Mouse (Mus musculus) lung, embryonic 14.5 days (tissue): Measurements from ENCODE around the gene Itga9. TPM values are rescaled to one million over a fixed set of nuclear protein-coding genes. Genes with fewer than 3 reads are reported as not detected.

Source experiments
- ATAC-seq: fragments of 200-750 bp; cut with Nextera tagmentation; 2 replicates; pipeline ENCODE4 v1.8.0; 2017; ENCODE audit warnings: mild to moderate bottlenecking, moderate TSS enrichment, moderate library complexity; ENCODE audit not compliant: insufficient read depth
- DNase-seq: peaks from one replicate; pipeline ENCODE4 v3.0.0-alpha.2; 2015
- H3K27ac ChIP-seq: fragments of 300-500 bp; sonication (generic); 2 replicates; pipeline ENCODE4 v1.5.1; 2014; ENCODE audit warnings: low read depth, mild to moderate bottlenecking, moderate library complexity
- H3K27me3 ChIP-seq: fragments of 300-500 bp; sonication (generic); 2 replicates; pipeline ENCODE4 v1.6.1; 2014; ENCODE audit warnings: low read length, control low read depth; ENCODE audit not compliant: insufficient read depth
- H3K36me3 ChIP-seq: fragments of 300-500 bp; sonication (generic); 2 replicates; pipeline ENCODE4 v1.6.1; 2014; ENCODE audit warnings: control low read depth; ENCODE audit not compliant: insufficient read depth
- H3K4me1 ChIP-seq: fragments of 300-500 bp; sonication (generic); 2 replicates; pipeline ENCODE4 v1.6.1; 2014; ENCODE audit warnings: antibody characterized with exemption, control low read depth; ENCODE audit not compliant: insufficient read depth
- H3K4me2 ChIP-seq: fragments of 300-500 bp; sonication (generic); 2 replicates; pipeline ENCODE4 v1.6.1; 2014; ENCODE audit warnings: mild to moderate bottlenecking
- H3K4me3 ChIP-seq: fragments of 300-500 bp; sonication (generic); 2 replicates; pipeline ENCODE4 v1.5.1; 2014; ENCODE audit warnings: low read depth, low read length
- H3K9ac ChIP-seq: fragments of 300-500 bp; sonication (generic); 2 replicates; pipeline ENCODE4 v1.6.1; 2014
- H3K9me3 ChIP-seq: fragments of 300-500 bp; sonication (generic); 2 replicates; pipeline ENCODE4 v1.6.1; 2016; ENCODE audit warnings: low read depth, low read length, control low read depth
- CTCF ChIP-seq: IDR thresholded peaks from 2 replicates; pipeline ENCODE4 v1.5.1; 2016; ENCODE audit warnings: antibody characterized with exemption, low read depth
- WGBS: fragments of 180-500 bp; shearing (Covaris S2); extraction: QIAGEN DNeasy Blood & Tissue Kit; methylation state at CpG from one replicate; pipeline ENCODE4 v1.1.7; 2014; 5-methylcytosine and 5-hydroxymethylcytosine counted together
- polyA plus RNA-seq: library from polyadenylated mRNA; unstranded; fragments of >200 nt; fragmentation: Nextera tagmentation; extraction: Ambion mirVana; gene quantifications from 2 replicates; pipeline ENCODE4 v1.2.1, GENCODE M21; 2014

The Itga9 gene
- polyA plus RNA-seq: 28.7 and 30.0 TPM in 2 replicates

GRCm38 (mm10) chr9:118606148-118606816, at the start of gene Itga9:
Gene Itga9 (plus strand): TSS chr9:118606690.
- peak within 1 kb of the TSS; percentile 81 for H3K27ac ChIP-seq
- no peaks in the 10 kb centered on the region for H3K36me3 ChIP-seq
- H3K27me3 ChIP-seq: no peaks in the 10 kb centered on the region
- peak within 1 kb of the TSS; percentile 75 for H3K4me3 ChIP-seq
- H3K9me3 ChIP-seq: no peaks in the 10 kb centered on the region
- 9% methylated on average over 42 of the region's 42 CpGs for WGBS
- peaks cover 11% of the 10 kb centered on the region; the same call in 1 of the 2 replicates for H3K4me1 ChIP-seq
- peak; percentile 68 for TF ChIP-seq CTCF
- ATAC-seq: peak; percentile 91
- peak within 1 kb of the TSS; percentile 92 for H3K9ac ChIP-seq
- peak; percentile 91 for DNase-seq
- H3K4me2 ChIP-seq: peak within 1 kb of the TSS; percentile 84

- peak; percentile 68; the same call in 1 of the 2 replicates for ATAC-seq
- Histone ChIP-seq H3K27ac (no peak overlapping the region), H3K9ac (no peak overlapping the region), H3K4me3 (no peak overlapping the region), H3K27me3 (no peaks in the 10 kb centered on the region), H3K36me3 (peaks cover 82% of the 10 kb centered on the region), H3K4me2 (no peak overlapping the region), H3K4me1 (no peaks in the 10 kb centered on the region), H3K9me3 (no peaks in the 10 kb centered on the region)
- peak; percentile 56 for DNase-seq
- 82% methylated on average over 24 of the region's 24 CpGs for WGBS
- no peak for TF ChIP-seq CTCF
Measured at GRCm38 (mm10) chr9:118556951-118557780, 49.3 kb upstream of the Itga9 start.

GRCm38 (mm10) chr9:118563356-118563755, 43.1 kb upstream of the Itga9 start:
- Histone ChIP-seq H3K4me2 (no peak overlapping the region), H3K27me3 (no peaks in the 10 kb centered on the region), H3K4me3 (no peak overlapping the region), H3K9me3 (no peaks in the 10 kb centered on the region), H3K36me3 (peaks cover 92% of the 10 kb centered on the region), H3K27ac (no peak overlapping the region), H3K4me1 (no peaks in the 10 kb centered on the region), H3K9ac (no peak overlapping the region)
- no peak for DNase-seq
- no peak for ATAC-seq
- WGBS: 94% methylated on average over 11 of the region's 11 CpGs
- TF ChIP-seq CTCF: no peak

GRCm38 (mm10) chr9:118563866-118564265, 42.6 kb upstream of the Itga9 start:
- H3K9me3 ChIP-seq: no peaks in the 10 kb centered on the region
- WGBS: 88% methylated on average over 7 of the region's 7 CpGs
- DNase-seq (no peak), ATAC-seq (no peak)
- H3K36me3 ChIP-seq: peaks cover 88% of the 10 kb centered on the region
- no peak overlapping the region for H3K9ac ChIP-seq
- H3K4me3 ChIP-seq: no peak overlapping the region
- H3K27me3 ChIP-seq: no peaks in the 10 kb centered on the region
- H3K27ac ChIP-seq: no peak overlapping the region
- H3K4me2 ChIP-seq: no peak overlapping the region
- H3K4me1 ChIP-seq: no peaks in the 10 kb centered on the region
- no peak for TF ChIP-seq CTCF

GRCm38 (mm10) chr9:118564696-118565095, 41.8 kb upstream of the Itga9 start:
- no peak overlapping the region for H3K4me3 ChIP-seq
- 81% methylated on average over 16 of the region's 16 CpGs for WGBS
- no peak overlapping the region for H3K4me2 ChIP-seq
- no peaks in the 10 kb centered on the region for H3K27me3 ChIP-seq
- H3K36me3 ChIP-seq: peaks cover 88% of the 10 kb centered on the region
- no peak overlapping the region for H3K9ac ChIP-seq
- DNase-seq: no peak
- H3K9me3 ChIP-seq: no peaks in the 10 kb centered on the region
- no peak overlapping the region for H3K27ac ChIP-seq
- no peaks in the 10 kb centered on the region for H3K4me1 ChIP-seq
- ATAC-seq: no peak
- TF ChIP-seq CTCF: no peak

- DNase-seq (no peak), ATAC-seq (no peak)
- Histone ChIP-seq H3K9ac (no peak overlapping the region), H3K36me3 (peaks cover 86% of the 10 kb centered on the region), H3K27ac (no peak overlapping the region), H3K9me3 (no peaks in the 10 kb centered on the region), H3K4me3 (no peak overlapping the region), H3K27me3 (no peaks in the 10 kb centered on the region), H3K4me2 (no peak overlapping the region), H3K4me1 (no peaks in the 10 kb centered on the region)
- TF ChIP-seq CTCF: no peak
- 86% methylated on average over 6 of the region's 6 CpGs for WGBS
Measured at GRCm38 (mm10) chr9:118569328-118569727, 37.2 kb upstream of the Itga9 start.

DNA sequence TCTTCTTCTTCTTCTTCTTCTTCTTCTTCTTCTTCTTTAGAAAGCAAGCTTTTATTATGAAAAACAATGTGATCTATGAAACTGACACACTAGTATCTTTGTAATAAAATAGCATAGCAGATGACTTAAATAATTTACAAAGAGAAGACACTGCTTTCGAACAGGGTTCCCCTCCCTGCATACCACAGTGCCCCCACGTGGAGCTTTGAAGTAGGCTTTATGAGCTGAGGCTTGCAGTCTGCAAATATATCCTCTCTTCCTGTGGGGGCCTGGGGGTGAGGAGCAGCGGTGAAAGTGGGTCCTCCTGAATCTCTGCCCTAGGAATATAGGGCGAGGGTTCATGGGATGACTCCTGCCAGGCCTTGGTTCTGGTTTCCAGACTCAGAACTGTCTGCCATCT, 35.6 kb upstream of the Itga9 start:
- DNase-seq (no peak), ATAC-seq (no peak)
- Histone ChIP-seq H3K27me3 (no peaks in the 10 kb centered on the region), H3K27ac (no peak overlapping the region), H3K9me3 (no peaks in the 10 kb centered on the region), H3K4me2 (no peak overlapping the region), H3K36me3 (peaks cover 86% of the 10 kb centered on the region), H3K9ac (no peak overlapping the region), H3K4me3 (no peak overlapping the region), H3K4me1 (no peaks in the 10 kb centered on the region)
- peak; percentile 28; the same call in 1 of the 2 replicates for TF ChIP-seq CTCF
- 79% methylated on average over 4 of the region's 4 CpGs for WGBS
